Mouse (Mus musculus): ENCODE results near the gene Gm17361. TPM values are rescaled to one million over a fixed set of nuclear protein-coding genes. Genes with fewer than 3 reads are reported as not detected.
"Not testable (repeated sequence)": the region's sequence is repeated elsewhere in the genome, so short reads cannot be mapped to it uniquely, and the experiment has no call there.

The Gm17361 gene
- total RNA-seq (2021): not detected in 2 replicates
- long read RNA-seq: 0 reads

- not testable (repeated sequence) for DNase-seq
These were observed at the start of gene Gm17361 for GRCm38 (mm10) chrX:125003863-125004262. Gene Gm17361, plus strand, starts transcription at chrX:125004163.

Data from adrenal gland, postnatal 25 days (tissue).